Mouse (Mus musculus): Measurements from ENCODE around the gene Efcab14.

DNA sequence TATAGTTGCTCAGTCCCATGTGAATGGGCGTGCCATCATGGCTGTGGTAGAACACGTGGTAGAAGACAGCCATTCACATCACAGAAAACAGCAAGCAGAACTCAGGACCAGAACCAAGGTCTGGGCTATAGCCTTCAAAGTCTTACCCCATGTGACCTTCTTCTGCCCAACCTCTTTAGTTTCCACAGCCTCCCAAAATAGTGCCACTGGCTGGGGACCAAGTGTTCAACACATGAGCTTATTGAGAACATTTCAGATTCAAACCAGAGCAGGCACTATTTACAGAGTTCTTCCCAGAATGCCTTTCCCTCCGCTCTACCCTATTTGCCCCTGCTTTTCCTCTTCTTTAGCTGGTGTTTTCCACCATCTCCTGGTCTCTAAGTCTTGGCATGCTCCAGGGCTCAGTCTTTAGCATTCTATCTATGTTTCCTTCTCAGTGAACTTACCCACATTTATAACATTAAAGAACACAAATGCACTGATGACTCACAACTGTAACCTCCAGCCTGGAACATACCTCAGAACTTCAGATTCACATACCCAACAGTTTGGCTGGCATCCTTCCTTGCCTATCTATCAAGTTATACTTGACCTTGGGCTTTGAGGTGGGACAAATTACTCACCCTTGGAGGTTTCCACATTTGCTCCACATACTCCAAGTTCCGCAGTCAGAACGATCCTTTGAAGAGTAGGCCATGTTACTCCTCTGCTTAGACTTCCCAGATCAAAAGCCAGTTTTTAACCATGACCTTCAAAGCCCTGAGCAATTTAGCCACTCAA, 44.7 kb downstream of the Efcab14 start:
- TF ChIP-seq CTCF (IDR thresholded peaks at IDR 0.05) (no peak), EP300 (IDR thresholded peaks at IDR 0.05) (no peak)

All from lung, postnatal 0 days (tissue).